Mouse (Mus musculus): Measurements from ENCODE around the gene Tnfaip1. TPM values are rescaled to one million over a fixed set of nuclear protein-coding genes. Genes with fewer than 3 reads are reported as not detected.
A peak's percentile ranks its signal among the peaks of the same experiment; 100 is the strongest.

The Tnfaip1 gene
- polyA plus RNA-seq, 1 experiment from 2014 or later: 63.7 TPM

- Histone ChIP-seq H3K4me2 (peak within 1 kb of the TSS; percentile 83), H3K27me3 (peaks cover 81% of the 10 kb centered on the region), H3K4me3 (peak within 1 kb of the TSS; percentile 52), H3K9me3 (replicated peaks) (no peaks in the 10 kb centered on the region), H3K4me1 (replicated peaks) (peaks cover 14% of the 10 kb centered on the region), H3K9ac (no peak within 1 kb of the TSS), H3K27ac (no peak within 1 kb of the TSS), H3K36me3 (no peaks in the 10 kb centered on the region)
- 6% methylated on average over 36 of the region's 36 CpGs for WGBS
- peak; percentile 93 for ATAC-seq (replicated peaks; ENCODE audit: insufficient number of reproducible peaks, insufficient read depth, low FRiP score, low read depth)
These were observed 38.3 kb downstream of the Tnfaip1 start, which contains the start of gene Sarm1 for GRCm38 (mm10) chr11:78497544-78498522. Gene Sarm1, minus strand, starts transcription at chr11:78497754.

DNA sequence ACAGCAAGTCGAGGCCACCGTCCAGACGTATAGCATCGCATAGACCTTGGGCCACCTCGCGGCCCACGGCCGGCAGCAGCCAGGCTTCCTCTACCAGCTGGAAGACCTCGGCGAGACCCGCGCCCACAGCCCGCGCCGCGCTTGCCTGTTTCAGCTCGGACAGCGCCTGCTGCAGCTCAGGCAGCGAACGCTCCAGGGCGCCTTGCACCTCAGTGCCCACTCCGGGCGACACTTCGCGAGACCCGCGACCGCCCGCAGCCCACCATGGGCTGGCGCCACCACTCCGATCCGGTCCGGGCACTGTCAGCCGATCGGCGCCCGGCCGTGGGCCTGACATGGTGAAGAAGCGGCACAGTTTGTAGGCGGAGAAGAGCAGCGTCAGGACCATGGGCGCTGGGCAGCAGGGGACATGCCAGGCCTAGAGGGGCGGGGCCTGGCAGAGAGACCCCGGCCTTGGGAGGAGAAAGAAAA lies 39.0 kb downstream of the Tnfaip1 start:
- peak; percentile 16; the same call in 1 of the 2 replicates for ATAC-seq (replicated peaks; ENCODE audit: insufficient number of reproducible peaks, insufficient read depth, low FRiP score, low read depth)
- Histone ChIP-seq H3K4me2 (peak overlapping the region; percentile 83), H3K9me3 (replicated peaks) (no peaks in the 10 kb centered on the region), H3K4me3 (peak overlapping the region; percentile 52), H3K4me1 (replicated peaks) (peaks cover 14% of the 10 kb centered on the region), H3K27ac (no peak overlapping the region), H3K9ac (no peak overlapping the region), H3K36me3 (no peaks in the 10 kb centered on the region), H3K27me3 (peaks cover 85% of the 10 kb centered on the region)
- under 1% methylated on average over 44 of the region's 44 CpGs for WGBS

DNA sequence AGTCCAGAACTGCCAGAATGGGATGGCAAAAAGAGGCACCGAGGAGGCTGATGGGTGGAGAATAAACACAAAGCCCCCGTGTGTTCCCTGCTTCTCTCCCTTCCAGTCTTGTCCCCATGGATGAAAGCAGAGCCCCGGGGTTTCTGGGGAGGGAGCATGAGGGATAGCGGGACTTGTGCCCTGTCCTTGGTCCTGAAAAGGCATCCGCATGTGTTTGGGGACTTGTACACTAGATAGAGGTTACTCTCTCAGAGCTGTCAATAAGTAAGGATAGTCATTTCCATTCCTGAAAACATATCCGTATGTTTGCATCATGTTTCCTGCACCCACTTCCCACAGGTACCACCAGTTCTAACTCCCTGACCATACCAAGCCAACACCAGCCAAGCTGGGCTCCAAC lies 40.2 kb downstream of the Tnfaip1 start:
- no peak overlapping the region for H3K27ac ChIP-seq
- no peak overlapping the region for H3K4me2 ChIP-seq
- no peak overlapping the region for H3K4me3 ChIP-seq
- no peaks in the 10 kb centered on the region for H3K36me3 ChIP-seq
- H3K9ac ChIP-seq: no peak overlapping the region
- peaks cover 15% of the 10 kb centered on the region for H3K4me1 ChIP-seq (replicated peaks)
- no peak for ATAC-seq (replicated peaks; ENCODE audit: insufficient number of reproducible peaks, insufficient read depth, low FRiP score, low read depth)
- H3K27me3 ChIP-seq: peaks cover 86% of the 10 kb centered on the region
- WGBS: 4% methylated on average over 6 of the region's 6 CpGs
- H3K9me3 ChIP-seq (replicated peaks): no peaks in the 10 kb centered on the region

GRCm38 (mm10) chr11:78490781-78491241 lies 45.3 kb downstream of the Tnfaip1 start:
- 8% methylated on average over 48 of the region's 48 CpGs for WGBS
- H3K27ac ChIP-seq: no peak overlapping the region
- H3K9ac ChIP-seq: no peak overlapping the region
- peak overlapping the region; percentile 29 for H3K4me3 ChIP-seq
- peak overlapping the region; percentile 55 for H3K4me2 ChIP-seq
- peaks cover 6% of the 10 kb centered on the region for H3K4me1 ChIP-seq (replicated peaks)
- ATAC-seq (replicated peaks; ENCODE audit: insufficient number of reproducible peaks, insufficient read depth, low FRiP score, low read depth): no peak
- H3K27me3 ChIP-seq: peaks cover 86% of the 10 kb centered on the region
- H3K36me3 ChIP-seq: no peaks in the 10 kb centered on the region
- H3K9me3 ChIP-seq (replicated peaks): no peaks in the 10 kb centered on the region

DNA sequence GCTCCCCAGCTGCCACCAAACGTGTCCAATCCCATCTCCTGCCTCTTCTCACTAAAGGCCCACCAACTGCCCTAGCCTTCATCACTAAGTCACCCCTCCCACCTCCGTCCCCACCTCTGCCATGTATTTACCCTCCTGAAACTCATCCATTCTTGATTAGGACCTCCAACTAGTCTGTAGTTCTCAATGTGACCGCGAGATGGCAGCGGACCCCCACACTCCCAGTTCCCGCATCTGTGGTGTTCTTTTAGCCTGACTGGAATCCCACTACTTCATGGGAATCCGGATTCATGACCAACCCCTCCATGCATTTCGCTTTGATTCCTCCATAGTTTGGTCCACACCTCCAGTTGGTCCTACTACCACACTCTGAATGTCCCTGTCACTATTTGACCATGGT lies 48.0 kb downstream of the Tnfaip1 start:
- Histone ChIP-seq H3K4me2 (no peak overlapping the region), H3K4me1 (replicated peaks) (peaks cover 6% of the 10 kb centered on the region), H3K27ac (no peak overlapping the region), H3K4me3 (no peak overlapping the region), H3K27me3 (peaks cover 88% of the 10 kb centered on the region), H3K36me3 (no peaks in the 10 kb centered on the region), H3K9me3 (replicated peaks) (no peaks in the 10 kb centered on the region), H3K9ac (no peak overlapping the region)
- ATAC-seq (replicated peaks; ENCODE audit: insufficient number of reproducible peaks, insufficient read depth, low FRiP score, low read depth): no peak
- WGBS: 3% methylated on average over 8 of the region's 8 CpGs

DNA sequence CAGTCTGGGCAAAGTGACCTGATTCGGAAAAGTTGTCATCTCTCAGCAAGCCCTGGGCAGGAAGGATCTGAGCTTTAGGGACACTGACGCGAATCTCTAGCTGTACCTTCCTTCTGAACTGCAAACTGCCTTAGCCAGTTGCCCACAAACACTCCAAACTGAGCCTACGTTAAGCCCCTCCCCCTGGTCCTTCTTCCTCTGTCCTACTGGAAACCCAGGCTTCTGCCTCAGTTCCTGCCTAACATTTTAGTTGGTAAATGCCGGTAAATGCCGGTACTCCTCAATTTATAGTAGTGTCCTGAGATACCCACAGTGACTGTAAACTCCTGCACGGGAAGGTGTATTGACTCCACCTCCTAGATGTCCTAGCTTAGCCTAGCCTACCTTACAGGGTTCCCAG lies 52.5 kb downstream of the Tnfaip1 start:
- Histone ChIP-seq H3K36me3 (no peaks in the 10 kb centered on the region), H3K9ac (no peak overlapping the region), H3K4me1 (replicated peaks) (no peaks in the 10 kb centered on the region), H3K9me3 (replicated peaks) (no peaks in the 10 kb centered on the region), H3K4me2 (no peak overlapping the region), H3K4me3 (no peak overlapping the region), H3K27me3 (peaks cover 69% of the 10 kb centered on the region), H3K27ac (no peak overlapping the region)
- 42% methylated on average over 7 of the region's 7 CpGs for WGBS
- no peak for ATAC-seq (replicated peaks; ENCODE audit: insufficient number of reproducible peaks, insufficient read depth, low FRiP score, low read depth)

GRCm38 (mm10) chr11:78475289-78475688 lies 60.8 kb downstream of the Tnfaip1 start:
- Histone ChIP-seq H3K27ac (no peak overlapping the region), H3K27me3 (no peaks in the 10 kb centered on the region), H3K4me1 (replicated peaks) (no peaks in the 10 kb centered on the region), H3K4me2 (no peak overlapping the region), H3K4me3 (no peak overlapping the region), H3K9ac (no peak overlapping the region), H3K9me3 (replicated peaks) (no peaks in the 10 kb centered on the region), H3K36me3 (no peaks in the 10 kb centered on the region)
- 64% methylated on average over 3 of the region's 3 CpGs for WGBS
- no peak for ATAC-seq (replicated peaks; ENCODE audit: insufficient number of reproducible peaks, insufficient read depth, low FRiP score, low read depth)

Other genes starting within 250 kb of the Tnfaip1 start
- 0.23 and 0.38 TPM in 2 replicates for gene BC030499, start 245.5 kb downstream of the Tnfaip1 start, polyA plus RNA-seq (2015; fragmentation: Nextera tagmentation; extraction: Ambion mirVana)
- gene Spag5, start 234.8 kb downstream of the Tnfaip1 start, polyA plus RNA-seq (2015; fragmentation: Nextera tagmentation; extraction: Ambion mirVana): 21.6 and 30.9 TPM in 2 replicates
- gene Aldoc, start 213.4 kb downstream of the Tnfaip1 start, polyA plus RNA-seq (2015; fragmentation: Nextera tagmentation; extraction: Ambion mirVana): 20.6 and 28.6 TPM in 2 replicates
- 46.1 and 62.4 TPM in 2 replicates for gene Pigs, start 207.9 kb downstream of the Tnfaip1 start, polyA plus RNA-seq (2015; fragmentation: Nextera tagmentation; extraction: Ambion mirVana)
- gene Unc119, start 192.8 kb downstream of the Tnfaip1 start, polyA plus RNA-seq (2015; fragmentation: Nextera tagmentation; extraction: Ambion mirVana): 31.0 and 43.3 TPM in 2 replicates
- 0.78 and 8.9 TPM in 2 replicates for gene Foxn1, start 149.8 kb downstream of the Tnfaip1 start, polyA plus RNA-seq (2015; fragmentation: Nextera tagmentation; extraction: Ambion mirVana)
- 0.08 TPM in 1 of 2 replicates, not detected in the other for gene Slc13a2, start 114.1 kb downstream of the Tnfaip1 start, polyA plus RNA-seq (2015; fragmentation: Nextera tagmentation; extraction: Ambion mirVana)
- gene Slc46a1, start 70.6 kb downstream of the Tnfaip1 start, polyA plus RNA-seq (2015; fragmentation: Nextera tagmentation; extraction: Ambion mirVana): 6.5 and 7.5 TPM in 2 replicates
- gene Sarm1, start 38.6 kb downstream of the Tnfaip1 start, polyA plus RNA-seq (2015; fragmentation: Nextera tagmentation; extraction: Ambion mirVana): 0.15 and 0.60 TPM in 2 replicates
- 1.3 and 4.7 TPM in 2 replicates for gene Vtn, start 37.2 kb downstream of the Tnfaip1 start, polyA plus RNA-seq (2015; fragmentation: Nextera tagmentation; extraction: Ambion mirVana)
- gene Sebox, start 32.9 kb downstream of the Tnfaip1 start, polyA plus RNA-seq (2015; fragmentation: Nextera tagmentation; extraction: Ambion mirVana): not detected in 2 replicates
- 36.3 and 37.8 TPM in 2 replicates for gene Tmem199, start 24.2 kb downstream of the Tnfaip1 start, polyA plus RNA-seq (2015; fragmentation: Nextera tagmentation; extraction: Ambion mirVana)
- 157 and 162 TPM in 2 replicates for gene Poldip2, start 24.1 kb downstream of the Tnfaip1 start, polyA plus RNA-seq (2015; fragmentation: Nextera tagmentation; extraction: Ambion mirVana)
- 97.5 and 106 TPM in 2 replicates for gene Ift20, start within 50 bp of the Tnfaip1 start, polyA plus RNA-seq (2015; fragmentation: Nextera tagmentation; extraction: Ambion mirVana)
- 43.8 and 48.7 TPM in 2 replicates for gene Tmem97, start 14.4 kb upstream of the Tnfaip1 start, polyA plus RNA-seq (2015; fragmentation: Nextera tagmentation; extraction: Ambion mirVana)
- gene Nlk, start 161.0 kb upstream of the Tnfaip1 start, polyA plus RNA-seq (2015; fragmentation: Nextera tagmentation; extraction: Ambion mirVana): 10.8 and 13.6 TPM in 2 replicates
- 23.8 and 27.7 TPM in 2 replicates for gene Ccnq, start 215.4 kb upstream of the Tnfaip1 start, polyA plus RNA-seq (2015; fragmentation: Nextera tagmentation; extraction: Ambion mirVana)

Measured in heart, embryonic 15.5 days (tissue).